Mouse (Mus musculus): ENCODE results near the gene Itga6. TPM values are rescaled to one million over a fixed set of nuclear protein-coding genes. Genes with fewer than 3 reads are reported as not detected.
A peak's percentile ranks its signal among the peaks of the same experiment; 100 is the strongest.
"Not testable (repeated sequence)": the region's sequence is repeated elsewhere in the genome, so short reads cannot be mapped to it uniquely, and the experiment has no call there.

Itga6 gene
- polyA plus RNA-seq, 1 experiment = 33.1 TPM

- no peaks in the 10 kb centered on the region for H3K27me3 ChIP-seq (ENCODE audit: control insufficient read depth, insufficient read depth, insufficient read length)
- no peak overlapping the region for H3ac ChIP-seq (ENCODE audit: control insufficient read depth, insufficient read length, low read depth)
- H3K36me3 ChIP-seq (ENCODE audit: control insufficient read depth, insufficient read depth) = no peaks in the 10 kb centered on the region
- no peaks in the 10 kb centered on the region for H3K79me2 ChIP-seq (ENCODE audit: control insufficient read depth, insufficient read depth)
- no peak overlapping the region for H3K4me3 ChIP-seq (ENCODE audit: insufficient read depth, poor library complexity, severe bottlenecking)
- TF ChIP-seq MAX (IDR thresholded peaks at IDR 0.05) (no peak), CEBPB (IDR thresholded peaks at IDR 0.05; ENCODE audit: low read depth) (no peak), MYOG (IDR thresholded peaks at IDR 0.05; ENCODE audit: control insufficient read depth, extremely low read depth, insufficient read length) (no peak), MYOD1 (IDR thresholded peaks at IDR 0.05; ENCODE audit: control insufficient read depth, insufficient read length, low read depth) (no peak), CTCF (IDR thresholded peaks at IDR 0.05; ENCODE audit: control insufficient read depth, insufficient read depth, insufficient read length) (no peak), USF1 (IDR thresholded peaks at IDR 0.05; ENCODE audit: low read depth) (no peak), FOSL1 (IDR thresholded peaks at IDR 0.05; ENCODE audit: insufficient read depth, low read length, poor library complexity, severe bottlenecking) (no peak)
- no peaks in the 10 kb centered on the region for H3K79me3 ChIP-seq (ENCODE audit: low read depth)
Observed at GRCm38 (mm10) chr2:71892741-71893349, 147.4 kb downstream of the Itga6 start.

- no peaks in the 10 kb centered on the region for H3K36me3 ChIP-seq (ENCODE audit: control insufficient read depth, insufficient read depth)
- no peak for TF ChIP-seq CTCF (IDR thresholded peaks at IDR 0.05; ENCODE audit: control insufficient read depth, insufficient read depth, insufficient read length)
- TF ChIP-seq USF1 (IDR thresholded peaks at IDR 0.05; ENCODE audit: low read depth) = no peak
- TF ChIP-seq MYOG (IDR thresholded peaks at IDR 0.05; ENCODE audit: control insufficient read depth, extremely low read depth, insufficient read length) = no peak
- no peak for TF ChIP-seq CEBPB (IDR thresholded peaks at IDR 0.05; ENCODE audit: low read depth)
- TF ChIP-seq MYOD1 (IDR thresholded peaks at IDR 0.05; ENCODE audit: control insufficient read depth, insufficient read length, low read depth) = no peak
- TF ChIP-seq FOSL1 (IDR thresholded peaks at IDR 0.05; ENCODE audit: insufficient read depth, low read length, poor library complexity, severe bottlenecking) = no peak
- TF ChIP-seq MAX (IDR thresholded peaks at IDR 0.05) = no peak
- H3K27me3 ChIP-seq (ENCODE audit: control insufficient read depth, insufficient read depth, insufficient read length) = no peaks in the 10 kb centered on the region
- H3K79me3 ChIP-seq (ENCODE audit: low read depth) = no peaks in the 10 kb centered on the region
- H3ac ChIP-seq (ENCODE audit: control insufficient read depth, insufficient read length, low read depth) = no peak overlapping the region
- no peaks in the 10 kb centered on the region for H3K79me2 ChIP-seq (ENCODE audit: control insufficient read depth, insufficient read depth)
- no peak overlapping the region for H3K4me3 ChIP-seq (ENCODE audit: insufficient read depth, poor library complexity, severe bottlenecking)
Observed at GRCm38 (mm10) chr2:71895596-71896286, 150.3 kb downstream of the Itga6 start.

GRCm38 (mm10) chr2:71897420-71897819 lies 152.0 kb downstream of the Itga6 start:
- no peaks in the 10 kb centered on the region for H3K36me3 ChIP-seq (ENCODE audit: control insufficient read depth, insufficient read depth)
- TF ChIP-seq MYOD1 (IDR thresholded peaks at IDR 0.05; ENCODE audit: control insufficient read depth, insufficient read length, low read depth) = no peak
- no peak for TF ChIP-seq MAX (IDR thresholded peaks at IDR 0.05)
- no peak for TF ChIP-seq USF1 (IDR thresholded peaks at IDR 0.05; ENCODE audit: low read depth)
- no peak for TF ChIP-seq CTCF (IDR thresholded peaks at IDR 0.05; ENCODE audit: control insufficient read depth, insufficient read depth, insufficient read length)

GRCm38 (mm10) chr2:71898335-71898856 lies 153.0 kb downstream of the Itga6 start:
- Histone ChIP-seq H3K79me2 (ENCODE audit: control insufficient read depth, insufficient read depth) (no peaks in the 10 kb centered on the region), H3ac (ENCODE audit: control insufficient read depth, insufficient read length, low read depth) (no peak overlapping the region), H3K79me3 (ENCODE audit: low read depth) (no peaks in the 10 kb centered on the region), H3K36me3 (ENCODE audit: control insufficient read depth, insufficient read depth) (no peaks in the 10 kb centered on the region), H3K4me3 (ENCODE audit: insufficient read depth, poor library complexity, severe bottlenecking) (no peak overlapping the region), H3K27me3 (ENCODE audit: control insufficient read depth, insufficient read depth, insufficient read length) (no peaks in the 10 kb centered on the region)
- TF ChIP-seq MYOD1 (IDR thresholded peaks at IDR 0.05; ENCODE audit: control insufficient read depth, insufficient read length, low read depth) = no peak

More at GRCm38 (mm10) chr2:71897420-71897819, 152.0 kb downstream of the Itga6 start:
- H3K79me3 ChIP-seq (ENCODE audit: low read depth) = no peaks in the 10 kb centered on the region
- H3K79me2 ChIP-seq (ENCODE audit: control insufficient read depth, insufficient read depth) = no peaks in the 10 kb centered on the region
- H3ac ChIP-seq (ENCODE audit: control insufficient read depth, insufficient read length, low read depth) = no peak overlapping the region
- H3K4me3 ChIP-seq (ENCODE audit: insufficient read depth, poor library complexity, severe bottlenecking) = no peak overlapping the region
- no peaks in the 10 kb centered on the region for H3K27me3 ChIP-seq (ENCODE audit: control insufficient read depth, insufficient read depth, insufficient read length)

GRCm38 (mm10) chr2:71899886-71900285 lies 154.5 kb downstream of the Itga6 start:
- H3K4me3 ChIP-seq (ENCODE audit: insufficient read depth, poor library complexity, severe bottlenecking) = no peak overlapping the region
- no peaks in the 10 kb centered on the region for H3K79me3 ChIP-seq (ENCODE audit: low read depth)
- no peaks in the 10 kb centered on the region for H3K36me3 ChIP-seq (ENCODE audit: control insufficient read depth, insufficient read depth)
- H3K79me2 ChIP-seq (ENCODE audit: control insufficient read depth, insufficient read depth) = no peaks in the 10 kb centered on the region
- TF ChIP-seq USF1 (IDR thresholded peaks at IDR 0.05; ENCODE audit: low read depth) (no peak), MYOG (IDR thresholded peaks at IDR 0.05; ENCODE audit: control insufficient read depth, extremely low read depth, insufficient read length) (no peak), FOSL1 (IDR thresholded peaks at IDR 0.05; ENCODE audit: insufficient read depth, low read length, poor library complexity, severe bottlenecking) (no peak), CEBPB (IDR thresholded peaks at IDR 0.05; ENCODE audit: low read depth) (no peak), MYOD1 (IDR thresholded peaks at IDR 0.05; ENCODE audit: control insufficient read depth, insufficient read length, low read depth) (no peak), CTCF (IDR thresholded peaks at IDR 0.05; ENCODE audit: control insufficient read depth, insufficient read depth, insufficient read length) (no peak), MAX (IDR thresholded peaks at IDR 0.05) (no peak)
- no peak overlapping the region for H3ac ChIP-seq (ENCODE audit: control insufficient read depth, insufficient read length, low read depth)
- no peaks in the 10 kb centered on the region for H3K27me3 ChIP-seq (ENCODE audit: control insufficient read depth, insufficient read depth, insufficient read length)

GRCm38 (mm10) chr2:71905154-71905553 lies 159.7 kb downstream of the Itga6 start:
- Histone ChIP-seq H3K79me2 (ENCODE audit: control insufficient read depth, insufficient read depth) (no peaks in the 10 kb centered on the region), H3K4me3 (ENCODE audit: insufficient read depth, poor library complexity, severe bottlenecking) (no peak overlapping the region), H3K27me3 (ENCODE audit: control insufficient read depth, insufficient read depth, insufficient read length) (no peaks in the 10 kb centered on the region), H3K36me3 (ENCODE audit: control insufficient read depth, insufficient read depth) (no peaks in the 10 kb centered on the region), H3ac (ENCODE audit: control insufficient read depth, insufficient read length, low read depth) (no peak overlapping the region), H3K79me3 (ENCODE audit: low read depth) (no peaks in the 10 kb centered on the region)
- TF ChIP-seq MAX (IDR thresholded peaks at IDR 0.05) = no peak
- TF ChIP-seq MYOD1 (IDR thresholded peaks at IDR 0.05; ENCODE audit: control insufficient read depth, insufficient read length, low read depth) = peak; percentile 55

- not testable (repeated sequence) for H3K79me2 ChIP-seq (ENCODE audit: control insufficient read depth, insufficient read depth)
Observed at GRCm38 (mm10) chr2:71906356-71906755, 160.9 kb downstream of the Itga6 start.

More at GRCm38 (mm10) chr2:71906356-71906755, 160.9 kb downstream of the Itga6 start:
- not testable (repeated sequence) for H3ac ChIP-seq (ENCODE audit: control insufficient read depth, insufficient read length, low read depth); H3K27me3 ChIP-seq (ENCODE audit: control insufficient read depth, insufficient read depth, insufficient read length); H3K4me3 ChIP-seq (ENCODE audit: insufficient read depth, poor library complexity, severe bottlenecking); H3K79me3 ChIP-seq (ENCODE audit: low read depth); H3K36me3 ChIP-seq (ENCODE audit: control insufficient read depth, insufficient read depth)

All from C2C12 (cell line).